Mouse (Mus musculus) small intestine, adult 2 months (tissue): ENCODE measurements around the gene Tpcn1.

Source experiments
- CTCF ChIP-seq: fragments of 200-500 bp; IDR thresholded peaks from 2 replicates; pipeline ENCODE4 v1.5.1; 2012; ENCODE audit warnings: low read depth, mild to moderate bottlenecking, control low read depth, inconsistent platforms, low read length, moderate library complexity, mixed read lengths; ENCODE audit not compliant: insufficient replicate concordance, insufficient read length; ENCODE audit errors: extremely low read depth
- POLR2A ChIP-seq: fragments of 200-500 bp; IDR thresholded peaks from 2 replicates; pipeline ENCODE4 v1.6.1; 2012; ENCODE audit warnings: low read depth, mild to moderate bottlenecking, control low read depth, inconsistent platforms, low read length, moderate library complexity

DNA sequence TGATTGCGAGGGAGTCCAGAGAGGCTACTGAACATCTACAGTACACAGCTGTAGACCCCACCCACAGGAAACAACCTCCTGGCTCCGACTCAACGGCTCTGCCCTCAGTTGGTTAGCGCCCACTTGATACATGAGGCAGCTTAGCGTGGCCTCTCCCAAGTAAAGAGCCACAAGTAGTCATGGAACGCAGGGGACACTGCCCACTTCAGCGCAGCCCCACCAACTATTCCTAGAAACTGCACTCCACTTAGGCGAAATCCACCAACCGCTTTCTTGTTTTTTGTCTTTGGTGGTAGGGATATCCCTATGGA, 902 bp downstream of the Tpcn1 start:
- TF ChIP-seq CTCF = no peak
- TF ChIP-seq POLR2A = no peak; the same call in 1 of the 2 replicates
